In genomic region chr11:119490861-119491689, GRCm38 (mm10) we compare ENCODE assay signal across 8 mouse cellular contexts. TPM values are rescaled to one million over a fixed set of nuclear protein-coding genes. Genes with fewer than 3 reads are reported as not detected.
DNase-seq lines count a peak whose midpoint lies in the region; ATAC-seq lines count a peak whose summit lies in the region.

Gene Endov, plus strand, starts transcription at chr11:119491347.

- peak within 1 kb of the TSS; percentile 94 for H3K4me2 ChIP-seq in hindbrain, embryonic 16.5 days (ENCODE audit: low read length)

- H3K4me1 ChIP-seq in hindbrain, embryonic 16.5 days (ENCODE audit: control insufficient read depth, insufficient read depth, low read depth, low read length) = peaks cover 21% of the 10 kb centered on the region

- peak; percentile 97 for ATAC-seq in hindbrain, embryonic 16.5 days

- DNase-seq in WW6 (ENCODE audit: low read depth, low spot score) = peak; percentile 93
- peak; percentile 100 for DNase-seq in cerebellum, postnatal 4 days (ENCODE audit: low spot score in 2 of 2)
- DNase-seq in gastrocnemius, adult 18-20 months (ENCODE audit: low spot score) = peak; percentile 97
- DNase-seq in left cerebral cortex, adult 18-20 months (ENCODE audit: low spot score in 2 of 2) = peak; percentile 99 to 100
- peak; percentile 98 for DNase-seq in right cerebral cortex, adult 18-20 months
- peak; percentile 98 for DNase-seq in urinary bladder, postnatal 10 days (ENCODE audit: low spot score)

- H3K79me2 ChIP-seq in macrophage (ENCODE audit: inconsistent target) = peaks cover 18% of the 10 kb centered on the region; the same call in 1 of the 2 replicates

- WGBS in hindbrain, embryonic 16.5 days = under 1% methylated on average over 63 of the region's 66 CpGs
- WGBS in macrophage (ENCODE audit: missing documents) = under 1% methylated on average over 65 of the region's 66 CpGs

- H3K9ac ChIP-seq in hindbrain, embryonic 16.5 days (ENCODE audit: low read depth, low read length) = peak within 1 kb of the TSS; percentile 95

- no peaks in the 10 kb centered on the region for H3K9me3 ChIP-seq in hindbrain, embryonic 16.5 days (ENCODE audit: control insufficient read depth, low read length)

- no peaks in the 10 kb centered on the region for H3K27me3 ChIP-seq in hindbrain, embryonic 16.5 days (replicated peaks; ENCODE audit: control insufficient read depth, insufficient read depth, low read length)

- peak within 1 kb of the TSS; percentile 98 for H3K27ac ChIP-seq in hindbrain, embryonic 16.5 days (ENCODE audit: low read depth, low read length)
- peak within 1 kb of the TSS; percentile 62 for H3K27ac ChIP-seq in macrophage

- H3K36me3 ChIP-seq in hindbrain, embryonic 16.5 days (ENCODE audit: control insufficient read depth, insufficient read depth, low read length) = no peaks in the 10 kb centered on the region; the same call in 1 of the 2 replicates
- peaks cover 16% of the 10 kb centered on the region for H3K36me3 ChIP-seq in macrophage (ENCODE audit: inconsistent target)

- peak within 1 kb of the TSS; percentile 58 for H3K4me3 ChIP-seq in hindbrain, embryonic 16.5 days (ENCODE audit: low read length)
- H3K4me3 ChIP-seq in macrophage (ENCODE audit: inconsistent target) = peak within 1 kb of the TSS; percentile 59

RNA-seq across cellular contexts. Expression of gene Endov, which starts in this region (rescaled TPM):
- total RNA-seq in gastrocnemius, adult 18-20 months (2021) = 1 to 10 TPM; 4.4 to 5.7 TPM
- polyA plus RNA-seq in hindbrain, embryonic 16.5 days (2015; fragmentation: Nextera tagmentation; extraction: Ambion mirVana) = 15.1 and 17.1 TPM in 2 replicates
- total RNA-seq in left cerebral cortex, adult 18-20 months (2021) = 10 to 100 TPM; 32.2 to 35.1 TPM
- 10 to 100 TPM; 15.5 to 43.8 (median 27.6) TPM for total RNA-seq in macrophage (2018; cell fraction: chromatin; rRNA removed)
- 1 to 10 TPM; 1.6 to 6.7 (median 4.4) TPM for total RNA-seq in macrophage (2018; cell fraction: cytosol; rRNA removed)
- 10 to 100 TPM in 23 of 26 experiments, 1 to 10 TPM in 3; 8.4 to 29.5 (median 13.9) TPM for total RNA-seq in macrophage (2018; cell fraction: nucleus; rRNA removed)
- 3.4 to 6.4 TPM (median 4.1 TPM) in 3 replicates for polyA plus RNA-seq in macrophage (2018)

Comparison
In these comparisons a context has a peak if more than half of its experiments do, and no peak if none do; other contexts are left out.
1. Peak in every context shown above with its lines: DNase-seq, ATAC-seq, H3K4me3 ChIP-seq and H3K27ac ChIP-seq.
2. RNA of gene Endov (total RNA-seq): 32.2 to 35.1 TPM in left cerebral cortex, adult 18-20 months; 4.4 to 5.7 TPM in gastrocnemius, adult 18-20 months; every median in the first group is over 4 times any median in the second.